Mouse (Mus musculus) liver, embryonic 14.5 days (tissue): ENCODE data around the gene Ankrd34b.

ENCODE experiments used
- CTCF ChIP-seq: IDR thresholded peaks from 2 replicates; pipeline ENCODE4 v1.5.1; 2016; ENCODE audit warnings: antibody characterized with exemption, low read depth, control low read depth
- EP300 ChIP-seq: IDR thresholded peaks from 2 replicates; pipeline ENCODE4 v1.6.1; 2016; ENCODE audit warnings: antibody characterized with exemption, low read depth

- TF ChIP-seq CTCF (no peak), EP300 (no peak)
These were observed 43.7 kb downstream of the Ankrd34b start for GRCm38 (mm10) chr13:92469381-92469780.
